Mouse (Mus musculus): ENCODE measurements around the gene Hlcs. TPM values are rescaled to one million over a fixed set of nuclear protein-coding genes. Genes with fewer than 3 reads are reported as not detected.

The Hlcs gene
- total and polyA plus RNA-seq, 3 experiments: 4.4 to 5.5 (median 5.4) TPM

- H3K79me2 ChIP-seq (replicated peaks; ENCODE audit: control insufficient read depth, insufficient read depth, low read length): no peaks in the 10 kb centered on the region
- intact Hi-C loops (cut with DNase I): no loop called here
- H3K36me3 ChIP-seq (ENCODE audit: control insufficient read depth, insufficient read depth, low read length): no peaks in the 10 kb centered on the region
- no peak overlapping the region for H3K27ac ChIP-seq
- H3K4me1 ChIP-seq (ENCODE audit: control insufficient read depth, insufficient read depth, low read length): peaks cover 2% of the 10 kb centered on the region; the same call in 1 of the 2 replicates
- no peak overlapping the region for H3K4me3 ChIP-seq
- DNase-seq: no peak
- no peaks in the 10 kb centered on the region for H3K27me3 ChIP-seq (ENCODE audit: control insufficient read depth, insufficient read depth, low read length)
- TF ChIP-seq POLR2A (IDR thresholded peaks at IDR 0.05; ENCODE audit: insufficient read depth, low read depth, low read length) (no peak), EP300 (IDR thresholded peaks at IDR 0.05; ENCODE audit: insufficient read depth, low read depth, low read length) (no peak), CTCF (IDR thresholded peaks at IDR 0.05) (no peak)
- WGBS: 94% methylated on average over 4 of the region's 4 CpGs
- no peak overlapping the region for H3K9ac ChIP-seq (ENCODE audit: low read depth, low read length)
These were observed 12.2 kb downstream of the Hlcs start for GRCm38 (mm10) chr16:94301194-94301593.

DNA sequence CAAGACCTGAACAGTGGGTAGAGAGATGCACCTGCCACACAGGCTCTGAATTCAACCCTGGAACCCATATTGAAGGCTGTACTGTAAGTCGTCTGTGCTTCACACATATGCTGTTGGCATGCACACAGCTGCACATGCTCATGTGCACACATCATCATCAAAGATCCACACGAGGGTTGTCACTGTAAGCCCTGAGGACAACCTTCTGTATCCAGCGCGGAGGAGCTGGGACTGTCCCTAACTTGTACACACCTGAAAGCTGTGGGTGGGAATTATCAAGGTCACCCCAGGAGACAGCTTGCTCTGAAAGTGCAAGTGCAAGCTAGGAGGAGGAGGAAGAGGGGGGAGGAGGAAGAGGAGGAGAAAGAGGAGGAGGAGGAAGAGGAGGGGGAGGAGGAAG is 14.2 kb downstream of the Hlcs start:
- Histone ChIP-seq H3K4me3 (no peak overlapping the region), H3K36me3 (ENCODE audit: control insufficient read depth, insufficient read depth, low read length) (no peaks in the 10 kb centered on the region), H3K9ac (ENCODE audit: low read depth, low read length) (no peak overlapping the region), H3K27ac (no peak overlapping the region), H3K4me1 (ENCODE audit: control insufficient read depth, insufficient read depth, low read length) (peaks cover 2% of the 10 kb centered on the region; the same call in 1 of the 2 replicates), H3K27me3 (ENCODE audit: control insufficient read depth, insufficient read depth, low read length) (no peaks in the 10 kb centered on the region), H3K79me2 (replicated peaks; ENCODE audit: control insufficient read depth, insufficient read depth, low read length) (no peaks in the 10 kb centered on the region)
- intact Hi-C loops (cut with DNase I): no loop called here
- TF ChIP-seq CTCF (IDR thresholded peaks at IDR 0.05): no peak
- TF ChIP-seq POLR2A (IDR thresholded peaks at IDR 0.05; ENCODE audit: insufficient read depth, low read depth, low read length): no peak
- TF ChIP-seq EP300 (IDR thresholded peaks at IDR 0.05; ENCODE audit: insufficient read depth, low read depth, low read length): no peak
- WGBS: 69% methylated on average over 4 of the region's 4 CpGs
- no peak for DNase-seq

DNA sequence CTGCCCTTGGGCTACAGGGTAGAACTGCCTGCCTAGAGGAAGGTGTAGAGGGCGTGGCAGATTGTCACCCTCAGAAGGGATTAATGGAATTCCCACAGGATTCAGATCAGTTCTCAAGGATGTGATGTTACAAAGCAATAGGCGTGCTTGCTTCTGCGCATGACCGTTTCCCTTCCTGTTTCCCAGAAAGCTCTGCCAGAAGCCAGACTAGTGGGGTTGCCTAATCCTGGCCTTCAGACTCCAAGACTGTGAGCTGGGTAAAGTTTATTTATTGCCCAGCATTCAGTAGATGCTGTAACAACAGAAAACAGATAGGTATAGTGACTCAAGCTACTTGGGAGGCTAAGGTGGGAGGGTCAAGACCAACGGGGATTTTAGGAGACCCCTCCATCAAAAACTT is 15.3 kb downstream of the Hlcs start:
- TF ChIP-seq EP300 (IDR thresholded peaks at IDR 0.05; ENCODE audit: insufficient read depth, low read depth, low read length): no peak
- no peak for TF ChIP-seq CTCF (IDR thresholded peaks at IDR 0.05)
- TF ChIP-seq POLR2A (IDR thresholded peaks at IDR 0.05; ENCODE audit: insufficient read depth, low read depth, low read length): no peak
- intact Hi-C loops (cut with DNase I): no loop called here
- 80% methylated on average over 5 of the region's 5 CpGs for WGBS
- Histone ChIP-seq H3K36me3 (ENCODE audit: control insufficient read depth, insufficient read depth, low read length) (no peaks in the 10 kb centered on the region), H3K27ac (no peak overlapping the region), H3K4me3 (no peak overlapping the region), H3K79me2 (replicated peaks; ENCODE audit: control insufficient read depth, insufficient read depth, low read length) (no peaks in the 10 kb centered on the region), H3K4me1 (ENCODE audit: control insufficient read depth, insufficient read depth, low read length) (peaks cover 1% of the 10 kb centered on the region; the same call in 1 of the 2 replicates), H3K27me3 (ENCODE audit: control insufficient read depth, insufficient read depth, low read length) (no peaks in the 10 kb centered on the region), H3K9ac (ENCODE audit: low read depth, low read length) (no peak overlapping the region)
- DNase-seq: no peak

DNA sequence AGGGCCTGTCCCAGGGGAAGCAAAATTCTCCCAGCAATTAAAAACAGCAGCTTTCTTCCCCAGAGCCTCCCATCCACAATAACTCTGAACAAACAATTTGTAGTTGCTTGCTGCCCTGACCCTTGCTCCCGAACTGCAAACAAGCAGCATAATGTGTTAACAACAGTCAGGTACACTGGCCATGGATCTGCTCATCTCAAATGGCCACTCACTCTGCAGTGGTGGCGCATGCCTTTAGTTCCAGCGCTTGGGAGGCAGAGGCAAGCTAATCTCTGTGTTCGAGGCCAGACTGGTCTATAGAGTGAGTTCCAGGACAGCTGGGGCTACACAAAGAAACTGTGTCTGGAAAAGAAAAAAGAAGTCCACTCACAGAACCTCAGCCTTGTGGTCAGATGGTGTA is 22.2 kb downstream of the Hlcs start:
- Histone ChIP-seq H3K4me3 (no peak overlapping the region), H3K79me2 (replicated peaks; ENCODE audit: control insufficient read depth, insufficient read depth, low read length) (no peaks in the 10 kb centered on the region), H3K36me3 (ENCODE audit: control insufficient read depth, insufficient read depth, low read length) (no peaks in the 10 kb centered on the region), H3K9ac (ENCODE audit: low read depth, low read length) (no peak overlapping the region), H3K27me3 (ENCODE audit: control insufficient read depth, insufficient read depth, low read length) (no peaks in the 10 kb centered on the region), H3K27ac (no peak overlapping the region), H3K4me1 (ENCODE audit: control insufficient read depth, insufficient read depth, low read length) (no peaks in the 10 kb centered on the region)
- TF ChIP-seq POLR2A (IDR thresholded peaks at IDR 0.05; ENCODE audit: insufficient read depth, low read depth, low read length) (no peak), CTCF (IDR thresholded peaks at IDR 0.05) (no peak), EP300 (IDR thresholded peaks at IDR 0.05; ENCODE audit: insufficient read depth, low read depth, low read length) (no peak)
- no peak for DNase-seq
- intact Hi-C loops (cut with DNase I): loop anchor here (5.0 kb wide), 1 partner anchor 36 kb away; the partner anchor contains the start of gene Ripply3
- 80% methylated on average over 4 of the region's 4 CpGs for WGBS

DNA sequence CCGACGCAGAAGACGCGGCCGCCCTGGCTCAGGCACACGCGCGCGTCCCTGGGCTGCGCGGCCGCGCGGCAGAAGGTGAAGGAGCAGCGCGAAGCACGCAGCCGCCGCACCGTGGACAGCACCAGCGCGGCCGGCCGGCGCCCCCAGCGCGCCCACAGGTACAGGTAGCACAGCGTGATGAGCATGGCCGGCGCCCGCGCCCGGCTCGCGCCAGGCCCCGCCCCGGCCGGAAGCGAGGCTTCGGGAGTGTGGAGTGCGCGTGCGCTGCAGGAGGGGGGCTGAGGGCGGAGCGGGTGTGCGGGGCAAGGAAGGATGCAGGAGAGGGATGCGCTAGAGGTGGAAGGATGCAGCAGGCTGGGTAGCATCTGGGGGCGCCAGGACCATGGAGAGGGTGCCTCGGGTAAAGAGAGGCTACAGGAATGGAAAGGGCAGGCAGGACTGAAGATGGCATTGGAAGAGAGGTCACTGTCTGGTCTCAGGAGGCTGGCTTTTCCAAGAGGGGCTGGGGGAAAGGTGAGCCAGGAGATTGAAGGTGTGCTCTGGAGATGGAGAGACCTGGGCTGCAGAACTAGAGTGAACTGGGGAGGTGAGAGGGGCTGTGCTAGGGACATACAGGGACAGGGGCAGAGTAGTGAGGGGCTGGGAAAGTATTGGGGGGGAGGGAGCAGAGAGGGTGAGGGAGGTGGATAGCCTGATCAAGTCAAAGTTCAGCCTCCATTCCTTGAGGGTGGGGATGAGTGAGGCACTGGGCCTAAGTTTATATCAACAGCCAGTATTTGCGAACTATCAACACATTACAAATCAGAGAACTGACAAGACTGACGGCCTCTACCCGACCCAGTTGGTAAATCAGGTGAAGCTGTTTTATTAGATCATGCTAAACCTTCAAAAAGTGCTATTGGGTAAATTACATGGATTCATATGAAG is 23.0 kb downstream of the Hlcs start:
- peak overlapping the region; percentile 77 for H3K27ac ChIP-seq
- intact Hi-C loops (cut with DNase I): loop anchor here (1.0 to 5.0 kb wide), 2 partner anchors 21 to 37 kb away; partner anchors contain the start of gene Ripply3
- no peaks in the 10 kb centered on the region for H3K36me3 ChIP-seq (ENCODE audit: control insufficient read depth, insufficient read depth, low read length)
- H3K79me2 ChIP-seq (replicated peaks; ENCODE audit: control insufficient read depth, insufficient read depth, low read length): no peaks in the 10 kb centered on the region
- H3K9ac ChIP-seq (ENCODE audit: low read depth, low read length): peak overlapping the region; percentile 92
- DNase-seq: peak; percentile 88
- TF ChIP-seq POLR2A (IDR thresholded peaks at IDR 0.05; ENCODE audit: insufficient read depth, low read depth, low read length) (peak; percentile 41), EP300 (IDR thresholded peaks at IDR 0.05; ENCODE audit: insufficient read depth, low read depth, low read length) (no peak)
- WGBS: 5% methylated on average over 51 of the region's 52 CpGs
- H3K4me3 ChIP-seq: peak overlapping the region; percentile 81
- H3K4me1 ChIP-seq (ENCODE audit: control insufficient read depth, insufficient read depth, low read length): no peaks in the 10 kb centered on the region
- no peaks in the 10 kb centered on the region for H3K27me3 ChIP-seq (ENCODE audit: control insufficient read depth, insufficient read depth, low read length)

All from heart, adult 2 months (tissue).